Mouse (Mus musculus): ENCODE measurements at regions not wholly inside any gene's neighbourhood (a gene's known extent, or its start where the extent isn't known, plus 50 kb on each side); places are given as distances from the start of the nearest gene placed in this dataset.
A peak's percentile ranks its signal among the peaks of the same experiment; 100 is the strongest.

DNA sequence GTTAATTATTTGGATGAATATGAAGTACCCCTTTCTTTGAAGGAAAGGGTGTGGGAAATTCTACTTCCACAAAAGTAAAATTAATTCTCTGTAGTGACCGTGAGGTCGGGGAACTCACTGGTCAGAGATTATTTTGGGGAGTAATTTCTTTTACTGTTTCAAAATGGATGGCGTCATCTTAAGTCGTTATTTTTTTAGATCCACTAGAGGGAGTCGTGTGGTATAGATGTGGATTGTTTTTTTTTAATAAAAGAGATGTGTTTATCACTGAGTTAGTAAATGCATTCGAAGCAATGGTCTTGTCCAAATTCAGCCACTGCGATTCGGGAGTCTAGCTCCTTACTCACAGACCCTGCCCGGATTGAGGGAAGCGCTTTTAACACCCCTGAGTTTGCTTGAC lies 100.8 kb upstream of the Lsm14a start:
- no peaks in the 10 kb centered on the region for H3K36me3 ChIP-seq (ENCODE audit: control insufficient read depth, insufficient read depth, low read length)
- no peak for ATAC-seq (ENCODE audit: insufficient number of reproducible peaks, insufficient read depth, low FRiP score, low read depth)
- H3K9me3 ChIP-seq (ENCODE audit: control insufficient read depth, low read length), result peaks cover 6% of the 10 kb centered on the region
- H3K27ac ChIP-seq (replicated peaks in 1 of 2; ENCODE audit: control insufficient read depth in 1 of 2, insufficient read depth in 1 of 2, low read depth in 2 of 2, low read length in 2 of 2), result no peak overlapping the region
- H3K4me3 ChIP-seq (ENCODE audit: control insufficient read depth in 1 of 2, insufficient read depth in 1 of 2, low read depth in 1 of 2, low read length in 2 of 2), result no peak overlapping the region
- H3K4me1 ChIP-seq (ENCODE audit: control insufficient read depth in 2 of 2, insufficient read depth in 2 of 2, low read length in 2 of 2), result no peaks in the 10 kb centered on the region
- H3K4me2 ChIP-seq (ENCODE audit: low read length), result no peak overlapping the region
- no peak overlapping the region for H3K9ac ChIP-seq (ENCODE audit: low read length)
- WGBS, result 64% methylated on average over 10 of the region's 10 CpGs
- H3K27me3 ChIP-seq (ENCODE audit: control insufficient read depth, insufficient read depth, low read length), result no peaks in the 10 kb centered on the region

DNA sequence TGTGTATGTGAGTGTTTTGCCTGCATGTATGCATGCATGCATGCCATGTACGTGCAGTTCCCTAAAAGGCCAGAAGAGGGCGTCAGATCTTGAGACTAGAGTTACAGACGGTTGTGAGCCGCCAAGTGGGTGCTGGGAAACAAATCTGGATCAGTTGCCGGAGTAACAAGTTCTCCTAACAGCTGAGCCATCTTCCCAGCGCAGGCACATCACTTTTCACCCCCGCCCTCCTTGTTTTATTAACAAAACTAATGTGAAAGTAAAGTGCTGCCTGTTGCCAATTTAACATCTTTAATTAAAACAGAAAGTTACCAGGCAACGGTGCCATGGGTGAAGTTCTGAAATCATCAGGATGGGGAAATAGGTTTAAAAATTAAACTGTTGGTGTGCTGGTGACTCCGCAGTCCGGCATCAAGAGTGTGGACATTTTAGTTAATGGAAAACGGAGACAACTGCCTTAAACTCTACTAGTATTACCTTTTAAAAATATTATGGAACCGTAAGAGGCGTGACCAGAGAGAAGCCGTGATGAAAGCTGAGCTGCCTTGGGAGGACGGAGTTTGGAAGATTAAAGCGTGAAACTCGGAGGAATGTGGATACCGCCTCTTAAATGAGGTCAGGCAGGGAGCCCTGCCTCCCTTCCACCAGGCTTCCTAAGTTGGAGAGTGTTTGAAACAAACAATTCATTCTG lies 91.9 kb upstream of the Lsm14a start:
- Histone ChIP-seq H3K4me1 (ENCODE audit: control insufficient read depth in 2 of 2, insufficient read depth in 2 of 2, low read length in 2 of 2) (peaks cover 0 to 2% of the 10 kb centered on the region in 2 experiments; a peak in 1 of 4 replicates), H3K36me3 (ENCODE audit: control insufficient read depth, insufficient read depth, low read length) (no peaks in the 10 kb centered on the region), H3K9ac (ENCODE audit: low read length) (no peak overlapping the region), H3K27me3 (ENCODE audit: control insufficient read depth, insufficient read depth, low read length) (no peaks in the 10 kb centered on the region), H3K9me3 (ENCODE audit: control insufficient read depth, low read length) (peaks cover 8% of the 10 kb centered on the region; the same call in 1 of the 2 replicates), H3K4me3 (ENCODE audit: control insufficient read depth in 1 of 2, insufficient read depth in 1 of 2, low read depth in 1 of 2, low read length in 2 of 2) (no peak overlapping the region), H3K27ac (replicated peaks in 1 of 2; ENCODE audit: control insufficient read depth in 1 of 2, insufficient read depth in 1 of 2, low read depth in 2 of 2, low read length in 2 of 2) (no peak overlapping the region), H3K4me2 (ENCODE audit: low read length) (no peak overlapping the region)
- WGBS, result 76% methylated on average over 18 of the region's 18 CpGs
- no peak for ATAC-seq (ENCODE audit: insufficient number of reproducible peaks, insufficient read depth, low FRiP score, low read depth)

DNA sequence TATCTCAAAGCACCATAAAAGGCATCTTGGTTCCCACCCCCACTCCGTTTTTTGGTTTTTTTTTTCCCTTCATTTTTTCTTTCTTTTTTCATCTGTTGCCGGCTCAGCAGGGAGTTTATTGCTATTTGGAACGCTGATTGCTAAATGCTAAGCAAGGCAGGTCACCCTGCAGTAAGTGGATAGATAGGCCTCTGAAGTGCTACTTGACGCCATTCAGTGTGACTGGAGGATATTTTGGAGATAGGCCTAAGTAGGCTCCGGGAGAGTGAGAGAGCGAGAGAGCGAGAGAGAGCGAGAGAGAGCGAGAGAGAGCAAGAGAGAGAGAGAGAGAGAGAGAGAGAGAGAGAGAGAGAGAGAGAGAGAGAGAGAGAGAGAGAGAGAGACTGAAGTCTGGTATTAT lies 90.3 kb upstream of the Lsm14a start:
- H3K36me3 ChIP-seq (ENCODE audit: control insufficient read depth, insufficient read depth, low read length), result no peaks in the 10 kb centered on the region
- no peak for ATAC-seq (ENCODE audit: insufficient number of reproducible peaks, insufficient read depth, low FRiP score, low read depth)
- peak overlapping the region; percentile 37 to 39; a peak in 2 of 4 replicates for H3K27ac ChIP-seq (replicated peaks in 1 of 2; ENCODE audit: control insufficient read depth in 1 of 2, insufficient read depth in 1 of 2, low read depth in 2 of 2, low read length in 2 of 2)
- H3K27me3 ChIP-seq (ENCODE audit: control insufficient read depth, insufficient read depth, low read length), result no peaks in the 10 kb centered on the region
- H3K4me1 ChIP-seq (ENCODE audit: control insufficient read depth in 2 of 2, insufficient read depth in 2 of 2, low read length in 2 of 2), result peaks cover 0 to 2% of the 10 kb centered on the region in 2 experiments; a peak in 1 of 4 replicates
- H3K9me3 ChIP-seq (ENCODE audit: control insufficient read depth, low read length), result peaks cover 11% of the 10 kb centered on the region; the same call in 1 of the 2 replicates
- H3K4me3 ChIP-seq (ENCODE audit: control insufficient read depth in 1 of 2, insufficient read depth in 1 of 2, low read depth in 1 of 2, low read length in 2 of 2), result no peak overlapping the region
- H3K4me2 ChIP-seq (ENCODE audit: low read length), result peak overlapping the region; percentile 31
- 34% methylated on average over 6 of the region's 9 CpGs for WGBS
- no peak overlapping the region for H3K9ac ChIP-seq (ENCODE audit: low read length)

DNA sequence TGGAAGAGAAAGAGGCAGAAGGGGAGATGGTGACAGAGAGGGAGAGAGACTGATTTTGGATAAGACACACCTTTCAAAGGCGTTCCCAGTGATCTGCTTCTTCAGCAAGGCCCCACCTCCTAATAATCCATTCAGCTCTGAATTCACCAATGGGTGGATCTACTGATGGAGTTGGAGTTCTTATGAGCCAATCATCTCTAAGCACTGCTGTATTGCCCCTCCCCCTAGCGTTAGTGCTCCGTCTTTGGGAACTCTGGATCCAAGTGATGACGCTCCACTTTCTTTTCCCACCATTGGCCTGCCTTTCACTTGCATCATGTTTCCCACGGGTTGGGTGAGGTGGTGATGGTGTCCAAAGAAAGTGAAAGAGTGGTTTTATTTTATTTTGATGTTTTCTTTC lies 87.7 kb upstream of the Lsm14a start:
- ATAC-seq (ENCODE audit: insufficient number of reproducible peaks, insufficient read depth, low FRiP score, low read depth), result no peak
- H3K36me3 ChIP-seq (ENCODE audit: control insufficient read depth, insufficient read depth, low read length), result no peaks in the 10 kb centered on the region

DNA sequence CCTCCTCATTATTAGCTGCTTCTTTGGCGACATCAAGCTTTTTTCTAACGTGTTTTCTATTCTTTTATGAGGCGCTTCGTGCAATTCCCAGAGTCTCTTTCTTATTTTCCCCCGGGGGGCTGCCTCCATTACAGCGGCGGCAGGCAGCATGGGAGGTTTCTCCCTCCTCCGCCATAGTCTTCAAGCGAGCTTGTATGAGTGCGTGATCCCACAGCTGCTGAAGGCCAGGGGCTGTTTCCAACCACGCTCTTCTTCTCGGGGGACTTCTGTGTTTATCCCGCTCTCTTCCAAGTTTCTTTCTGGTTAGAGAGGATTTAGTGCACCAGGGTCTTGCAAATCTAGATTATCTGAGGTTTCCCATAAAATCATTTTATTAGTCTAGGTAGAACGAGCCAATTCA lies 77.9 kb upstream of the Lsm14a start:
- Histone ChIP-seq H3K27ac (replicated peaks in 1 of 2; ENCODE audit: control insufficient read depth in 1 of 2, insufficient read depth in 1 of 2, low read depth in 2 of 2, low read length in 2 of 2) (no peak overlapping the region), H3K4me3 (ENCODE audit: control insufficient read depth in 1 of 2, insufficient read depth in 1 of 2, low read depth in 1 of 2, low read length in 2 of 2) (no peak overlapping the region), H3K9ac (ENCODE audit: low read length) (no peak overlapping the region), H3K36me3 (ENCODE audit: control insufficient read depth, insufficient read depth, low read length) (no peaks in the 10 kb centered on the region), H3K4me2 (ENCODE audit: low read length) (no peak overlapping the region), H3K27me3 (ENCODE audit: control insufficient read depth, insufficient read depth, low read length) (no peaks in the 10 kb centered on the region), H3K9me3 (ENCODE audit: control insufficient read depth, low read length) (no peaks in the 10 kb centered on the region), H3K4me1 (ENCODE audit: control insufficient read depth in 2 of 2, insufficient read depth in 2 of 2, low read length in 2 of 2) (no peaks in the 10 kb centered on the region)
- WGBS, result 65% methylated on average over 14 of the region's 14 CpGs
- no peak for ATAC-seq (ENCODE audit: insufficient number of reproducible peaks, insufficient read depth, low FRiP score, low read depth)

More for the DNA sequence above, 87.7 kb upstream of the Lsm14a start:
- H3K4me1 ChIP-seq (ENCODE audit: control insufficient read depth in 2 of 2, insufficient read depth in 2 of 2, low read length in 2 of 2), result peaks cover 0 to 2% of the 10 kb centered on the region in 2 experiments; a peak in 1 of 4 replicates
- 63% methylated on average over 5 of the region's 5 CpGs for WGBS
- H3K4me2 ChIP-seq (ENCODE audit: low read length), result no peak overlapping the region
- no peak overlapping the region for H3K27ac ChIP-seq (replicated peaks in 1 of 2; ENCODE audit: control insufficient read depth in 1 of 2, insufficient read depth in 1 of 2, low read depth in 2 of 2, low read length in 2 of 2)
- no peak overlapping the region for H3K4me3 ChIP-seq (ENCODE audit: control insufficient read depth in 1 of 2, insufficient read depth in 1 of 2, low read depth in 1 of 2, low read length in 2 of 2)
- H3K9ac ChIP-seq (ENCODE audit: low read length), result no peak overlapping the region
- no peaks in the 10 kb centered on the region for H3K27me3 ChIP-seq (ENCODE audit: control insufficient read depth, insufficient read depth, low read length)
- H3K9me3 ChIP-seq (ENCODE audit: control insufficient read depth, low read length), result peaks cover 11% of the 10 kb centered on the region; the same call in 1 of the 2 replicates

DNA sequence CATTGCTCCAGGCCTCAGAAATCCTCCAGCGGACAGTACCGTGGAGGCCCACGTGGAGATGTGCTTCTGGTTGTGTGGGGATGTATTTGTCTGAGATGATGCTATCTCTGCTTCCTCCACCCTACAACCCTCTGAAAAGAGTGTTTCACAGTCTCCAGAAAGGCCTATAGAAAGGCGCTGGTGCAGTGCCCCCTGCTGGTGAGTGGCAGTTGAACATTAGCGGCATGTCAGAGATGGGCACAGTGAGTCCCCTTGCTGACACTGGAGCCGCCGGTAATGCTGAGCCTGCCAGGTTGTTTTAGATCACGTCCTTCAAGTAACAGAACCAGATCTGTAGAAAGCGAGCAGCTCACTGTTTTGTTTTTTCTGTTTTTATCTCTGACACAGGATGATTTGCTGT lies 69.0 kb upstream of the Lsm14a start:
- H3K27ac ChIP-seq (replicated peaks in 1 of 2; ENCODE audit: control insufficient read depth in 1 of 2, insufficient read depth in 1 of 2, low read depth in 2 of 2, low read length in 2 of 2), result no peak overlapping the region
- 59% methylated on average over 9 of the region's 9 CpGs for WGBS
- H3K4me2 ChIP-seq (ENCODE audit: low read length), result no peak overlapping the region
- H3K27me3 ChIP-seq (ENCODE audit: control insufficient read depth, insufficient read depth, low read length), result no peaks in the 10 kb centered on the region
- H3K4me3 ChIP-seq (ENCODE audit: control insufficient read depth in 1 of 2, insufficient read depth in 1 of 2, low read depth in 1 of 2, low read length in 2 of 2), result no peak overlapping the region
- no peaks in the 10 kb centered on the region for H3K36me3 ChIP-seq (ENCODE audit: control insufficient read depth, insufficient read depth, low read length)
- H3K4me1 ChIP-seq (ENCODE audit: control insufficient read depth in 2 of 2, insufficient read depth in 2 of 2, low read length in 2 of 2), result no peaks in the 10 kb centered on the region
- H3K9ac ChIP-seq (ENCODE audit: low read length), result no peak overlapping the region
- H3K9me3 ChIP-seq (ENCODE audit: control insufficient read depth, low read length), result no peaks in the 10 kb centered on the region
- ATAC-seq (ENCODE audit: insufficient number of reproducible peaks, insufficient read depth, low FRiP score, low read depth), result no peak

DNA sequence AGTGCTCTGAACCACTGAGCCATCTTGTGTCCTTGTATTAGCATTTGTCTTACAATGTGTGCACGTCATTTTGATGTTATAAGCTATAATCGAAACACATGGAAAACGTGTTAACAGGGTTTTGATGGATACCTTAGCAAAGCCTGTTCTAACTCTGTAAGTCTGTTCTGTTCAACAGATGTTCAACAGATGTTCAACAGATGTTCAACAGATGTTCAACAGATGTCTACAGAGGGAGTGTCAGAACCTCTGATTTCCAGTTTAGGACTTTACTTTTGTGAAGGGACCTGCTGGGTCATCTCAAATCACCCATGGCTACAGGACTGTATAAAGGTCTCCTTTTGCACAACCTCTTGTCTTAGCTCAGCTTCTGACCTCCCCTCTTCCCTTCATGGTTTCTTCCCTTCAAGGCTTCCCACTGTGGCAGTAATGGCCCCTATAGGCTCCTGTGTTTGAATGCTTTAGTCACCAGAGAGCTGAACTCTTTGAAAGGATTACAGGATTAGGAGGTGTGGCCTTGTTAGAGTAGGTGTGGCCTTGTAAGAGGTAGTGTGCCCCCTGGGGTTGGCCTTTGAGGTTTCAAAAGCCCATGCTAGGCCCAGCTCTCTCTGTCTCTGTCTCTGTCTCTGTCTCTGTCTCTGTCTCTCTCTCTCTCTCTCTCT lies 66.8 kb upstream of the Lsm14a start:
- H3K4me2 ChIP-seq (ENCODE audit: low read length), result no peak overlapping the region
- H3K36me3 ChIP-seq (ENCODE audit: control insufficient read depth, insufficient read depth, low read length), result no peaks in the 10 kb centered on the region
- H3K4me3 ChIP-seq (ENCODE audit: control insufficient read depth in 1 of 2, insufficient read depth in 1 of 2, low read depth in 1 of 2, low read length in 2 of 2), result no peak overlapping the region
- WGBS, result 83% methylated on average over 3 of the region's 3 CpGs
- no peaks in the 10 kb centered on the region for H3K27me3 ChIP-seq (ENCODE audit: control insufficient read depth, insufficient read depth, low read length)
- no peak for ATAC-seq (ENCODE audit: insufficient number of reproducible peaks, insufficient read depth, low FRiP score, low read depth)
- no peaks in the 10 kb centered on the region for H3K9me3 ChIP-seq (ENCODE audit: control insufficient read depth, low read length)
- H3K4me1 ChIP-seq (ENCODE audit: control insufficient read depth in 2 of 2, insufficient read depth in 2 of 2, low read length in 2 of 2), result no peaks in the 10 kb centered on the region
- H3K27ac ChIP-seq (replicated peaks in 1 of 2; ENCODE audit: control insufficient read depth in 1 of 2, insufficient read depth in 1 of 2, low read depth in 2 of 2, low read length in 2 of 2), result no peak overlapping the region
- H3K9ac ChIP-seq (ENCODE audit: low read length), result no peak overlapping the region
